Mouse (Mus musculus) gastrocnemius, postnatal 4 days (tissue): Measurements from ENCODE around the gene Sh3d19. TPM values are rescaled to one million over a fixed set of nuclear protein-coding genes. Genes with fewer than 3 reads are reported as not detected.
"Not testable (repeated sequence)": the region's sequence is repeated elsewhere in the genome, so short reads cannot be mapped to it uniquely, and the experiment has no call there.

Source experiments
- DNase-seq, 2 experiments: peaks; one replicate each; pipeline ENCODE4 v3.0.0; 2021 to 2022; ENCODE audit warnings: low spot score in 2 of 2, mixed read lengths in 2 of 2
- total RNA-seq, 2 experiments: library from RNA; stranded (reverse); gene quantifications; 2 replicates each; pipeline ENCODE4 v1.2.3; 2021

Gene Sh3d19
- total RNA-seq, 2 experiments from 2014 or later = 52.8 to 61.9 TPM

DNA sequence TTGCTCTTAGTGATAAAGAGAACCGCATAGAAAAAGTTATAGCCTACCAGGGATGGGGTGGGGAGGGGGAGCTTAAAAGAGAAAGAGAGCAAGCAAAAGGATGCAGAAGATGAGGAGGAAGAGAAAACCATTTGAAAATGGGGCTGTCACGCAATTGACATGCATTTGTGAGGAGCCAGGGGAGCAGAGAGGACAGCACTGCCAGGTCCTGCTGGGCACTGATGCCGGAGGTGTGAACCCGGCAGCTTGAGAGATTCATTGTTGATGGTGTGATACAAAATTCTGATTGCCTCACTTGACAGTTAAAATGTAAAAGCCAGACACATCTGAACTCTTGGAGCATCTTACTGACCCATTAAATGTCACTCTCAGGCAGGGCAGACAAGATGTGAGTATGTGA, 3.5 kb downstream of the Sh3d19 start:
- DNase-seq = no peak

DNA sequence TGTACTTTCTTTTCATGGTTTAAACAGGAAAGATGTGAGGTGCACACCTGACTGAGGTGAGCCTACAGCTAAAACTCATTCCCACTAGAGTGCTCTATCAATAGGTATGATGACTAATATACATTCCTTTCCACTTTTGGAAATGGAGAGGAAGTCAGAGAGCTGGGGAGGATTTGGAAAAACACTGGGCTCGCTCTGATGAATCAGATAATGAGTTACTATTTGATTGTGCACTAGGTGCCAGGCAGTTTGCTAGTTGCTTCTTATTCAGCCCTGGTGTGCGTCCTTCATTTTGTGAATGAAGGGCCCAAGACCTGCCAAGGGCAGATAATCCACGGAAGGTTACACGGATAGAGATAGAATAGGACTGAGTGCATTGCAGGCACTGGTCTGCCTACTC, 9.1 kb downstream of the Sh3d19 start:
- no peak for DNase-seq

GRCm38 (mm10) chr3:85981761-85982160, 10.9 kb downstream of the Sh3d19 start:
- not testable (repeated sequence) for DNase-seq

GRCm38 (mm10) chr3:85984537-85984936, 13.6 kb downstream of the Sh3d19 start:
- no peak for DNase-seq

GRCm38 (mm10) chr3:85987225-85987624, 16.3 kb downstream of the Sh3d19 start:
- DNase-seq = no peak

DNA sequence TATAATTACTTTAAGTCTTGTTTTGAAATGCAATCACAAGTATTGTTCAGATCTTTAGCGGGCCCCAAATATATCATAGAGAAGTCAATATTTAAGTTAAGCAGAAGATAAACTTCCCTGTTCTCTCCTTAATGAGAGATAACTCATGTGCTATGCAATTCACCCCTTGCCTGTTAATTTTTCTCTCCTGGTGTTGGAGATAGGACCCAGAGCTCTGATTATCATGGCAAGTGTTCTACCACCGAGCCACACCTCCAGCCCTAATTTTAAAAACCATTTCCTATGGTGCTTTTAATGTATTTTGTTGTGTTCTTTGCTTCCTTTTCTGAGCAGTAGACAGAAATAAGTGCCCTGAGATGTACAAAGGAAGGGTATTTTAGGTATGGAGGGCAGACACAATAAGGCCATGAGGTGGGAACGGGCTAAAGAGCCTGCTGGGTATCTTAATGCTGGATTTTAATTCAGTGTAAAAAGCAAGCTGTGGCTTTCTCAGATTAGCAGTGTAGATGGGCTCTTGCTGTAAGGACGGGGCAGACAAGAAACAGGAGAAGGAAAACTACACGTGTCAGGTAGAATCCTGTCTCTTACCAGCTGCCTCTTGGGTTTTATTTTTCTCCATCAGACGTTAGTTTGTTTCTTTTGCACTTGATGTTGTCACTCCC, 20.4 kb downstream of the Sh3d19 start:
- no peak for DNase-seq

GRCm38 (mm10) chr3:85991802-85992156, 20.9 kb downstream of the Sh3d19 start:
- DNase-seq = no peak

GRCm38 (mm10) chr3:85993744-85994143, 22.8 kb downstream of the Sh3d19 start:
- no peak for DNase-seq

DNA sequence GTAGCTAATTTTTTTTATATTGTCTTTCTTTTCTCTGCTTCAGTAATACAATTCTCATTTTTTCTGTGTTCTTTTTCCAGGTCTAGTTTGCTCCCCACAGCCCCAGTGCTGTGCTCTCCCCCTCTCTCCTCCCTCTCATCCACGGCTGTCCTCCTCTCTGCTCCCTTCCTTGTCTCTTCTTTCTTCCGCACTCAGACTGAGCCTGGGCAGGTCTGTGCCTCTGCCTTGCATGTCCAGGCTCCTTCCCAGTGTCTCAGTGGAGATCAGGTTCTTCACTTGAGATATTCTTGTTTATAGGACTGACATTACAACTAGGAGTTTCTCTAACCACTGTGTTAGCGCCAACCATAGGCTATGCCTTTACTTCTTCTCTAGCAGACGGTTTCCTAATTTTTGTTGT, 23.7 kb downstream of the Sh3d19 start:
- no peak for DNase-seq

GRCm38 (mm10) chr3:86001271-86001670, 30.4 kb downstream of the Sh3d19 start:
- DNase-seq = no peak

- DNase-seq = no peak
Observed at GRCm38 (mm10) chr3:86002423-86002822, 31.5 kb downstream of the Sh3d19 start, which contains the start of gene Prss48. Gene Prss48 (minus strand): TSS chr3:86002491.

- no peak for DNase-seq
Observed at GRCm38 (mm10) chr3:86002940-86003339, 32.0 kb downstream of the Sh3d19 start.

GRCm38 (mm10) chr3:86004751-86005150, 33.8 kb downstream of the Sh3d19 start:
- no peak for DNase-seq

DNA sequence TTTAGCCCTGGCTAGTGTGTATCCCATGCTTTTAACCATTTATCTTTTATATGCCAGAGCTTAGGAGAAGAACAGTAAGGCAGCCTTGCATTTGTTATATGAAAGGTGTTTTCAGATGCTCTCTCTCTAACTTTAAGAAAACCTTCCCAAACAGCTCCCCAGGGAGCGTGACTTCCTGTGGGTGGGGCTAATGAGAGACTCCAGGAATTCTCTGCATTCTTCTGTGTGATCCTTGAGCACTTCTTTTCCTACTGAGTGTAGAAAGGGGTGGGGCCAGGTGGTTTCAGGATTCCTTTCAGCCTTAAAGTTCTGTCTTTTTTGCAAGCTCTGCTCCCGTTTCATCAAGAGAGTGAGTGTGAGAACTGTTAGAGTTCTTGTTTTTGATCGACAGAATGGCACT, 39.7 kb downstream of the Sh3d19 start:
- DNase-seq = no peak

DNA sequence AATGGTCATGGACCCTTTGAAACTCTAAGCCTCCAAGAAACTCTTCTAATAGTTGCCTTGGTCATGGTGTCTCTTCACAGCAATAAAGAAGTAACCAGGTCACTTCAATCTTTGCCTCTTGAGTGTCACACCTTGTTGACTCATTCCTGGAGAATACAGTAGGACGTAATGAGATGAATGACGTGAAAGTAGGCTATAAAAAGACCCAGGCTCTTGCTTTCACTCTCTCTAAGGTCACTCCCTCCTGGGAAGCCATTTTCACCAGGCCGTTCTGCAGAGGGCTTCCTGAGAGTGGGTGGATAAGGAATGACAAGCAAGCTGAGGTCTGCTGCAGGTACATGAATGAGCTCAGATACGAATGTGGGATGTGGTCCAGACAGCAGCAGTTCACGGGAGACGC, 40.5 kb downstream of the Sh3d19 start:
- no peak for DNase-seq

DNA sequence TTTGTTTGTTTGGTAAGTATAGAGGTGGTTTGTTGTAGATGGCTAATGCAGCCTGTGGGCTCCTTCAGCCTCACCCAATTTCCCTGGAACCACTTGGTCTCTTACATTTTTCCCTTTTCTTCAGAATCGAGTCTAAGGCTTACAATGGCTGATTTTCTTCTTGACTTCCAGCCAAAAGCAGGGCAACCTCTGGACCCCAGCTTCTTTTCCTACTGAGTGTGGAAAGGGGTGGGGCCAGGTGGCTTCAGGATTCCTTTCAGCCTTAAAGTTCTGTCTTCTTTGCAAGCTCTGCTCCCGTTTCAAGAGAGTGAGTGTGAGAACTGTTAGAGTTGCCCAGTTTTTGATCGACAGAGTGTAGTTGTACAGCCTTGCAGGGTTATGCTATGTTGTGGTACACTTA, 40.9 kb downstream of the Sh3d19 start:
- DNase-seq = no peak

DNA sequence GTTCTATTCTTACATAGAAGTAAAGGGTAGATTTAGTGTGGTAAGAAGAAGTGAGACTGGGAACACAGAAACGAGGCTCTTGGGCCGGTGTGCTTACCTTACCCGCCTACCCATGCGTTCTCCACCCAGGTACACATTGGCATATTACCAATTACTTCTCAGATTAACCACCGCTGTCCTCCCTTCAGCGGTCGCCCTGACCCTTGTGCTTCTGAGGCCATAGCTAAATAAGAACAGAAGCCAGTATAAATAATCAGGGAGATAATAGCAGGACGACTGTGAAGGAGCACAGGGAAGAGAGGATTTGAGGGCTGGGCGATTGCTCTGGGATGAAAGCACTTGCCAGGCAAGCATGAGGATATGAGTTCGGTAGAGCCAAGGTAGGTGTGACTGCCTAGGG, 42.9 kb downstream of the Sh3d19 start:
- no peak for DNase-seq

- DNase-seq = no peak
Observed at GRCm38 (mm10) chr3:86016965-86017364, 46.1 kb downstream of the Sh3d19 start.

- DNase-seq = no peak
Observed at GRCm38 (mm10) chr3:86017484-86017883, 46.6 kb downstream of the Sh3d19 start.

DNA sequence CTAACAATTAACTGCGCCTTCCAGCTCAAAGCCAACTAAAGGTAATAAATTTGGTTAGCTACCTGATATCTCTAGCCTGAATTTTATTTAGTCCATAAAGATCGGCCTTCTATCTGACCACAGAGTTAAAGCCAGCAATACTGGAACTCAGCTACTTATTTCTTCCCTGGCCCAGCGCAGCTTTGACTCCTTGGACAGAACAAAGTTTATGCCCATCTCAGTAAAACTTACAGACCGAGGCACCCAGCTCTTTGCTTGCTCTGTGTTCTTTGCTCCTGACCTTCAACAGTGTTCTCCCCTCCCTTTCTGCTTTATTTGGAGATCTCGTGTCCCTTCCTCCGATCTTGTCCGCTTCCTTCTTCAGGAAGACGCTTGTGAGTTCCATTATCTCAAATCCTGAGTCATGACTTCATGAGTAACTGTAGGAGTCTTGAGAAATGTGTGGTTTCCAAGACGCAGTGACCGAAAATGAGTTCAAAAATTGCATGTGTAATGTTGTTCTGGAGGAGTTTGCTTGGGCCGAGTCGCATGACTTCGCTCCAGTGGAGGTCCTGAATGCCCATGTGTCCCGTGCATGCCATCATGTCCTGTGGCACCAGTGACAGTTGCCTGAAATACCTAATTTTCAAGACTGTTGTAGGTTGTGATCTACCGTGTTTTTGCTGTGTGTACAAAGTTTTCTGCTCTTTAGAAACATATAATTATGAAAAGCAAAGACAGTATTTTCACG, 50.2 kb downstream of the Sh3d19 start:
- DNase-seq = no peak

DNA sequence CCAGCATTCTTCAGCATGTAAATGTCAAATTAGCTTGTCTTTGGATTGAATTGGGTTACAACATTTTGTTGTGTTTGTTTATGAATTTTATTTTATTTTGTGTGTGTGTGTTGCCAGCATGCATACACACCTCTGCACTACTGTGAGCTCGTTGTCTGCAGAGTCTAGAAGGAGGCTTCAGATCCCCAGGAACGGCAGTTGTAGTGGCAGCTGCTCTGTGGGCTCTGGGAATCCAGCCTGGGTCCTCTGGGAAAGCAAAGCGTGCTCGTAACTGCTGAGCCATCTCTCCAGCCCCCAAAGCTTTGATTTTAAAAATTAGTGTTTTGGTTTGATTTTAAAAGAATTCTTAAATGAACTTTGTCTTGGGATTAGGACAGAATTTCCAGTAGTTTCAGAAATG, 50.7 kb downstream of the Sh3d19 start:
- no peak for DNase-seq

- no peak for DNase-seq
Observed at GRCm38 (mm10) chr3:86024065-86024795, 53.3 kb downstream of the Sh3d19 start.
